Mouse (Mus musculus): ENCODE results near the gene Defb6. TPM values are rescaled to one million over a fixed set of nuclear protein-coding genes. Genes with fewer than 3 reads are reported as not detected.

Gene Defb6
- not detected in 2 replicates for total RNA-seq (2021)
- long read RNA-seq, experiment 1, result 0 reads
- long read RNA-seq, experiment 2, result 0 reads

DNA sequence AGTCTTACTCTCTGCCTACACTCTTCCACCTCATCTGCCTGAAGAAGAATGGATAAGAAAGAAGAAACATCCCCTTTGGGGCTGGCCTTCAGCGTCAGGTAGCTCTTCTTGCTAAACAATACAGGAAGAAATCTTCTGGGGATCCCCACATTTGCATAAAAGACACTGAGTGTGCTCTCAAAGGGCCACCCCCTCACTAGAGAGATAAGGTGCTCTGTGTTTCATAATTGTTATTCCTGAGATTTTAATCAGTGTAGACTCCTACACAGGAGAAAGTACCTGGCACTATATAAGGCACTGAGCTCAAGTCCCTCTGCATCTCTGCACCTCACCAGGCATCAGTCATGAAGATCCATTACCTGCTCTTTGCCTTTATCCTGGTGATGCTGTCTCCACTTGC lies at the start of gene Defb6:
TSS of gene Defb6 (plus strand) at position 318 of the 400 bp plus-strand sequence.
- no peak for DNase-seq

DNA sequence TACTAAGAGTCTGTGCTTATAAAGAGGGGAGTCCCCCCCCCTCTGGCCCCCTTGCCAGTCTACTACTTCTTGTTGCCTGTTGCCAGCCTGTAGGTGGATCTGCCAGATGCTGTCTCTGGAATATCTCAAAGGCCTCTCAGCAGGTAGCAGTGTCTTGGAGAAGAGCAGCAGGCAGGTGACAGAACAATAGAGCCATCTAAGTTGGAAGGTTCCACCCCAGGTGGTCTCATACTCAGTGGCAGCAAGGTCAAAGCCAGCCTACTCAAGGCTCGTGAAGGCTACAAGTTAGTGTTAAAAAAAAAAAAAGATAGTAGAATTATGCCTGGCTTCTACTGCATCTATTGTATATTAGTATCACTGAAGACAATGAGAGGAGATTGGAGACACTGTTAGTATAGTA lies 12.8 kb downstream of the Defb6 start:
- DNase-seq, result no peak

DNA sequence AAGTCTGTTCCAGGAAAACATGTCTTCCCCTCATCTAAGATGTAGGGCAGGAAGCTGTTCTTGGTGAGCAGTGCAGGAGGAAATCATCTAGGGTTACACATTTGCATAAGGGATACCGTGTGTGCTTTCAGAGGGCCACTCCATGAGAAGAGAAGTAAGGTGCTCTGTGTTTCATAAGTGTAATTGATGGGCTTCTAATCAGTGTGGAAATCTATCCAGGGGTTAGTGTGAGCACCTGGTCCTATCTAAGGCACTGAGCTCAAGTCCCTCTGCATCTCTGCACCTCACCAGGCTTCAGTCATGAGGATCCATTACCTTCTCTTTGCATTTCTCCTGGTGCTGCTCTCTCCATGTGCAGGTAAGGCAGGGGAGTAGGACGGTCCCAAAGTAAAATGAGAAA lies 14.3 kb downstream of the Defb6 start, which contains the start of gene Defb46:
TSS of gene Defb46 (plus strand) at position 301 of the 400 bp plus-strand sequence.
- DNase-seq, result no peak

DNA sequence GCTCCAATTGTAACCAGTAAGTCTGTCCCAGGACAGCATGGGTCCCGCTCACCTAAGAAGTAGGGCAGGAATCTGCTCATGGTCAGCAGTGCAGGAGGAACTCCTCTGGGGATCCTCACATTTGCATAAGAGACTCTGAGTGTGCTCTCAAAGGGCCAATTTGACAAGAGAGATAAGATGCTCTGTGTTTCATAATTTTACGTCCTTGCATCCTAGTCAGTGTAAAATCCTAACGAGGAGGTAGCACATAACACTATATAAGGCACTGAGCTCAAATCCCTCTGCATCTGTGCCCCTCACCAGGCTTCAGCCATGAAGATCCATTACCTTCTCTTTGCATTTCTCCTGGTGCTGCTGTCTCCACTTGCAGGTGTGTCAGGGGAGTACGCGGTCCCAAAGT lies 22.0 kb downstream of the Defb6 start, which contains the start of gene Defb5:
TSS of gene Defb5 (plus strand) at position 301 of the 400 bp plus-strand sequence.
- no peak for DNase-seq

GRCm38 (mm10) chr8:19258136-19258535 lies 32.9 kb downstream of the Defb6 start:
- no peak for DNase-seq

- no peak for DNase-seq
Measured at GRCm38 (mm10) chr8:19259667-19260066, 34.4 kb downstream of the Defb6 start.

Other genes starting within 250 kb of the Defb6 start
- not detected in 2 replicates for gene Defb40, start 247.2 kb upstream of the Defb6 start, total RNA-seq (2021)
- not detected in 2 replicates for gene Defb37, start 234.4 kb upstream of the Defb6 start, total RNA-seq (2021)
- not detected in 2 replicates for gene Defb38, start 198.9 kb upstream of the Defb6 start, total RNA-seq (2021)
- not detected in 2 replicates for gene Defb39, start 160.7 kb upstream of the Defb6 start, total RNA-seq (2021)
- not detected in 2 replicates for gene Defb12, start 110.6 kb upstream of the Defb6 start, total RNA-seq (2021)
- not detected in 2 replicates for gene Defb34, start 101.7 kb upstream of the Defb6 start, total RNA-seq (2021)
- gene Gm45826, start 84.7 kb upstream of the Defb6 start, total RNA-seq (2021), result not detected in 2 replicates
- gene Defb14, start 31.1 kb upstream of the Defb6 start, total RNA-seq (2021), result not detected in 2 replicates
- gene Defb4, start 26.8 kb upstream of the Defb6 start, total RNA-seq (2021), result not detected in 2 replicates
- not detected in 2 replicates for gene Defb46, start 14.4 kb downstream of the Defb6 start, total RNA-seq (2021)
- gene Defb5, start 22.1 kb downstream of the Defb6 start, total RNA-seq (2021), result not detected in 2 replicates
- gene Defb3, start 67.9 kb downstream of the Defb6 start, total RNA-seq (2021), result not detected in 2 replicates
- not detected in 2 replicates for gene Defb8, start 222.1 kb downstream of the Defb6 start, total RNA-seq (2021)

All from adrenal gland, postnatal 14 days (tissue).